Mouse (Mus musculus) lung, embryonic 14.5 days (tissue): ENCODE results near the gene Ccdc84. TPM values are rescaled to one million over a fixed set of nuclear protein-coding genes. Genes with fewer than 3 reads are reported as not detected.

ENCODE experiments used
- ATAC-seq: fragments of 200-750 bp; cut with Nextera tagmentation; 2 replicates; pipeline ENCODE4 v1.8.0; 2017; ENCODE audit warnings: mild to moderate bottlenecking, moderate TSS enrichment, moderate library complexity; ENCODE audit not compliant: insufficient read depth
- DNase-seq: peaks from one replicate; pipeline ENCODE4 v3.0.0-alpha.2; 2015
- H3K27ac ChIP-seq: fragments of 300-500 bp; sonication (generic); 2 replicates; pipeline ENCODE4 v1.5.1; 2014; ENCODE audit warnings: low read depth, mild to moderate bottlenecking, moderate library complexity
- H3K27me3 ChIP-seq: fragments of 300-500 bp; sonication (generic); 2 replicates; pipeline ENCODE4 v1.6.1; 2014; ENCODE audit warnings: low read length, control low read depth; ENCODE audit not compliant: insufficient read depth
- H3K36me3 ChIP-seq: fragments of 300-500 bp; sonication (generic); 2 replicates; pipeline ENCODE4 v1.6.1; 2014; ENCODE audit warnings: control low read depth; ENCODE audit not compliant: insufficient read depth
- H3K4me1 ChIP-seq: fragments of 300-500 bp; sonication (generic); 2 replicates; pipeline ENCODE4 v1.6.1; 2014; ENCODE audit warnings: antibody characterized with exemption, control low read depth; ENCODE audit not compliant: insufficient read depth
- H3K4me2 ChIP-seq: fragments of 300-500 bp; sonication (generic); 2 replicates; pipeline ENCODE4 v1.6.1; 2014; ENCODE audit warnings: mild to moderate bottlenecking
- H3K4me3 ChIP-seq: fragments of 300-500 bp; sonication (generic); 2 replicates; pipeline ENCODE4 v1.5.1; 2014; ENCODE audit warnings: low read depth, low read length
- H3K9ac ChIP-seq: fragments of 300-500 bp; sonication (generic); 2 replicates; pipeline ENCODE4 v1.6.1; 2014
- H3K9me3 ChIP-seq: fragments of 300-500 bp; sonication (generic); 2 replicates; pipeline ENCODE4 v1.6.1; 2016; ENCODE audit warnings: low read depth, low read length, control low read depth
- CTCF ChIP-seq: IDR thresholded peaks from 2 replicates; pipeline ENCODE4 v1.5.1; 2016; ENCODE audit warnings: antibody characterized with exemption, low read depth
- WGBS: fragments of 180-500 bp; shearing (Covaris S2); extraction: QIAGEN DNeasy Blood & Tissue Kit; methylation state at CpG from one replicate; pipeline ENCODE4 v1.1.7; 2014; 5-methylcytosine and 5-hydroxymethylcytosine counted together
- polyA plus RNA-seq: library from polyadenylated mRNA; unstranded; fragments of >200 nt; fragmentation: Nextera tagmentation; extraction: Ambion mirVana; gene quantifications from 2 replicates; pipeline ENCODE4 v1.2.1, GENCODE M21; 2014

Gene Ccdc84
- polyA plus RNA-seq, 1 experiment from 2014 or later: 27.7 TPM

- under 1% methylated on average over 51 of the region's 51 CpGs for WGBS
- ATAC-seq: peak; percentile 96
These were observed 11.2 kb downstream of the Ccdc84 start, which contains the start of the genes Rps25 and Trappc4 for GRCm38 (mm10) chr9:44406906-44407751. Gene Rps25 (plus strand): TSS chr9:44407139. Gene Trappc4 (minus strand): TSS chr9:44407600.

GRCm38 (mm10) chr9:44405011-44405410 lies 13.4 kb downstream of the Ccdc84 start:
- Histone ChIP-seq H3K4me1 (no peaks in the 10 kb centered on the region), H3K4me2 (no peak overlapping the region), H3K27ac (no peak overlapping the region), H3K4me3 (no peak overlapping the region), H3K9ac (no peak overlapping the region), H3K9me3 (no peaks in the 10 kb centered on the region), H3K36me3 (peaks cover 72% of the 10 kb centered on the region), H3K27me3 (no peaks in the 10 kb centered on the region)
- WGBS: 59% methylated on average over 3 of the region's 3 CpGs
- ATAC-seq (no peak), DNase-seq (no peak)
- TF ChIP-seq CTCF: no peak

More at GRCm38 (mm10) chr9:44406906-44407751, 11.2 kb downstream of the Ccdc84 start, which contains the start of the genes Rps25 and Trappc4:
- Histone ChIP-seq H3K4me1 (no peaks in the 10 kb centered on the region), H3K9ac (peak within 1 kb of the TSS; percentile 91), H3K27me3 (no peaks in the 10 kb centered on the region), H3K4me3 (peak within 1 kb of the TSS; percentile 84), H3K4me2 (peak within 1 kb of the TSS; percentile 82), H3K27ac (peak within 1 kb of the TSS; percentile 94), H3K36me3 (peaks cover 72% of the 10 kb centered on the region), H3K9me3 (no peaks in the 10 kb centered on the region)
- no peak for TF ChIP-seq CTCF
- DNase-seq: peak; percentile 98

DNA sequence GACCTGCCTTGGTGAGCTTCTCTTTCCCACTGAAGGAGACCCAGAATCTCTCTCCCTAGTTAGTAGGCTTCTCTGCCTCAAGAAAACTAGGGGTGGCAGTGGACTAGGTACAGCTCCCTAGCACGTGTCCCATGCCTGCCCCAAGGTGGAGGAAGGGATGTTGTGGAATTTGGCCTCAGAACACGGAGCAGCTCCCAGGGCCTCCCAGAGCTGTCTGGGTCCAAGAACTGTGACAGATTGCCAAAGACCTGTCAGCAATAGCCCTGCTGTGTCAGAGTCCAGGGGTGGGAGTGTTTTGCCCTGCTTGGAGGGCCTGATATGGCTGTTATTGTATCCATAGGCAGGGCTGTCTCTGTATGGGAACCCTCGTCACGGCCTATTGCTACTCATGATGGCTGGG lies 17.3 kb downstream of the Ccdc84 start:
- Histone ChIP-seq H3K27ac (no peak overlapping the region), H3K4me1 (no peaks in the 10 kb centered on the region), H3K27me3 (0 out of 2 replicates have a peak, but pooled peaks cover 3% of the 10 kb centered on the region), H3K4me3 (no peak overlapping the region), H3K9ac (no peak overlapping the region), H3K4me2 (no peak overlapping the region), H3K36me3 (peaks cover 70% of the 10 kb centered on the region), H3K9me3 (no peaks in the 10 kb centered on the region)
- ATAC-seq (no peak), DNase-seq (no peak)
- 80% methylated on average over 4 of the region's 4 CpGs for WGBS
- no peak for TF ChIP-seq CTCF

- WGBS: 94% methylated on average over 6 of the region's 6 CpGs
- Histone ChIP-seq H3K27me3 (0 out of 2 replicates have a peak, but pooled peaks cover 3% of the 10 kb centered on the region), H3K36me3 (peaks cover 60% of the 10 kb centered on the region), H3K9ac (no peak overlapping the region), H3K4me3 (no peak overlapping the region), H3K27ac (no peak overlapping the region), H3K4me2 (no peak overlapping the region), H3K9me3 (no peaks in the 10 kb centered on the region), H3K4me1 (no peaks in the 10 kb centered on the region)
- DNase-seq (no peak), ATAC-seq (no peak)
- no peak for TF ChIP-seq CTCF
These were observed 18.6 kb downstream of the Ccdc84 start for GRCm38 (mm10) chr9:44399795-44400114.

- Histone ChIP-seq H3K4me1 (no peaks in the 10 kb centered on the region), H3K9me3 (no peaks in the 10 kb centered on the region), H3K9ac (no peak overlapping the region), H3K4me3 (no peak overlapping the region), H3K36me3 (peaks cover 55% of the 10 kb centered on the region), H3K27me3 (0 out of 2 replicates have a peak, but pooled peaks cover 3% of the 10 kb centered on the region), H3K27ac (no peak overlapping the region), H3K4me2 (no peak overlapping the region)
- DNase-seq: no peak
- TF ChIP-seq CTCF: no peak
- no peak for ATAC-seq
- WGBS: 80% methylated on average over 13 of the region's 13 CpGs
These were observed 19.1 kb downstream of the Ccdc84 start for GRCm38 (mm10) chr9:44399114-44399794.

GRCm38 (mm10) chr9:44398551-44398950 lies 19.8 kb downstream of the Ccdc84 start:
- DNase-seq (no peak), ATAC-seq (no peak)
- peaks cover 48% of the 10 kb centered on the region for H3K36me3 ChIP-seq
- WGBS: 75% methylated on average over 9 of the region's 9 CpGs
- no peak for TF ChIP-seq CTCF
- H3K4me2 ChIP-seq: peak overlapping the region; percentile 96; the same call in 1 of the 2 replicates
- H3K27ac ChIP-seq: no peak overlapping the region
- no peak overlapping the region for H3K9ac ChIP-seq
- peak overlapping the region; percentile 79; the same call in 1 of the 2 replicates for H3K4me3 ChIP-seq
- 0 out of 2 replicates have a peak, but pooled peaks cover 3% of the 10 kb centered on the region for H3K27me3 ChIP-seq
- H3K9me3 ChIP-seq: no peaks in the 10 kb centered on the region
- no peaks in the 10 kb centered on the region for H3K4me1 ChIP-seq

GRCm38 (mm10) chr9:44398087-44398486 lies 20.3 kb downstream of the Ccdc84 start:
- 22% methylated on average over 4 of the region's 4 CpGs for WGBS
- Histone ChIP-seq H3K36me3 (peaks cover 43% of the 10 kb centered on the region), H3K27ac (no peak overlapping the region), H3K4me3 (peak overlapping the region; percentile 79), H3K9me3 (no peaks in the 10 kb centered on the region), H3K4me1 (no peaks in the 10 kb centered on the region), H3K27me3 (0 out of 2 replicates have a peak, but pooled peaks cover 3% of the 10 kb centered on the region), H3K4me2 (peak overlapping the region; percentile 96), H3K9ac (peak overlapping the region; percentile 76; the same call in 1 of the 2 replicates)
- DNase-seq (no peak), ATAC-seq (no peak)
- TF ChIP-seq CTCF: no peak
